11 mouse cellular contexts compared by ENCODE assay signal in genomic region chr5:73598943-73599695, GRCm38 (mm10). TPM values are rescaled to one million over a fixed set of nuclear protein-coding genes. Genes with fewer than 3 reads are reported as not detected.
A peak's percentile ranks its signal among the peaks of the same experiment; 100 is the strongest.
DNase-seq lines count a peak whose midpoint lies in the region; ATAC-seq lines count a peak whose summit lies in the region.
"Had no signal": no experiment of that assay in that cellular context is flagged by ENCODE, and none has a peak within 500 bp of the region (broad histone marks: within the 10 kb centered on the region; RNA-seq: fewer than 3 reads in every experiment).

No protein-coding gene starts in this region.

- no peaks in the 10 kb centered on the region for H3K9me3 ChIP-seq in hindbrain, embryonic 11.5 days (ENCODE audit: control insufficient read depth, low read length)
- no peaks in the 10 kb centered on the region for H3K9me3 ChIP-seq in neural tube, embryonic 15.5 days (replicated peaks)

- DNase-seq in adrenal gland, adult (ENCODE audit: inconsistent age in 2 of 2, low spot score in 1 of 2): peak; percentile 42 to 60
- DNase-seq in adrenal gland, postnatal 4 days (ENCODE audit: low spot score in 2 of 2): no peak
- peak; percentile 47 to 62 for DNase-seq in right cerebral cortex, postnatal 10 days (ENCODE audit: low spot score in 2 of 2)
- no peak for DNase-seq in right cerebral cortex, adult 2 months (ENCODE audit: low spot score in 2 of 2)
- peak; percentile 36 for DNase-seq in hindbrain, embryonic 11.5 days (ENCODE audit: low spot score)
- no peak for DNase-seq in thymus, adult 18-20 months
- no peak for DNase-seq in spleen, adult 12 weeks (ENCODE audit: low spot score)

- H3K27ac ChIP-seq in hindbrain, embryonic 11.5 days (ENCODE audit: low read depth, low read length): no peak overlapping the region
- no peak overlapping the region for H3K27ac ChIP-seq in neural tube, embryonic 15.5 days (replicated peaks)
- H3K27ac ChIP-seq: kidney, postnatal 0 days; macrophage had no signal

- peak; percentile 92 for ATAC-seq in hindbrain, embryonic 11.5 days (ENCODE audit: low FRiP score)
- ATAC-seq in neural tube, embryonic 15.5 days (ENCODE audit: low FRiP score): peak; percentile 54; the same call in 1 of the 2 replicates

- H3K27me3 ChIP-seq in hindbrain, embryonic 11.5 days (ENCODE audit: control insufficient read depth, insufficient read depth, low read length): no peaks in the 10 kb centered on the region
- no peaks in the 10 kb centered on the region for H3K27me3 ChIP-seq in neural tube, embryonic 15.5 days (replicated peaks)

- WGBS in hindbrain, embryonic 11.5 days: 60% methylated on average over 5 of the region's 5 CpGs
- 58% methylated on average over 5 of the region's 5 CpGs for WGBS in neural tube, embryonic 15.5 days

- H3K4me3 ChIP-seq in hindbrain, embryonic 11.5 days (ENCODE audit: low read depth, low read length): no peak overlapping the region
- H3K4me3 ChIP-seq in neural tube, embryonic 15.5 days (replicated peaks): no peak overlapping the region

- H3K4me1 ChIP-seq in hindbrain, embryonic 11.5 days (replicated peaks; ENCODE audit: control insufficient read depth, insufficient read depth, low read length): peaks cover 2% of the 10 kb centered on the region
- peaks cover 10% of the 10 kb centered on the region for H3K4me1 ChIP-seq in neural tube, embryonic 15.5 days

- H3K9ac ChIP-seq in hindbrain, embryonic 11.5 days (ENCODE audit: low read depth, low read length): no peak overlapping the region
- no peak overlapping the region for H3K9ac ChIP-seq in neural tube, embryonic 15.5 days (replicated peaks)

- no peak overlapping the region for H3K4me2 ChIP-seq in hindbrain, embryonic 11.5 days (replicated peaks; ENCODE audit: low read depth, low read length)
- no peak overlapping the region for H3K4me2 ChIP-seq in neural tube, embryonic 15.5 days

- no peaks in the 10 kb centered on the region for H3K36me3 ChIP-seq in hindbrain, embryonic 11.5 days (ENCODE audit: control insufficient read depth, insufficient read depth, low read length)
- no peaks in the 10 kb centered on the region for H3K36me3 ChIP-seq in neural tube, embryonic 15.5 days

RNA-seq across cellular contexts. Expression of gene Lrrc66, which starts 33.2 kb away (rescaled TPM):
- under 1 TPM in 1 of 2 experiments, not detected in 1; 0.53 TPM for total RNA-seq in adrenal gland, postnatal 4 days (2021)
- polyA plus RNA-seq in hindbrain, embryonic 11.5 days (2014; fragmentation: Nextera tagmentation; extraction: Ambion mirVana): 0.15 TPM in 1 of 2 replicates, not detected in the other
- 0.04 and 0.61 TPM in 2 replicates for polyA plus RNA-seq in neural tube, embryonic 15.5 days (2015; fragmentation: Nextera tagmentation; extraction: Ambion mirVana)
- polyA plus RNA-seq: limb, embryonic 11.5 days had no signal

RNA-seq across cellular contexts. Expression of gene Sgcb, which starts 48.5 kb away (rescaled TPM):
- total RNA-seq in adrenal gland, postnatal 4 days (2021): 10 to 100 TPM; 26.8 to 29.7 TPM
- 24.6 and 26.3 TPM in 2 replicates for polyA plus RNA-seq in hindbrain, embryonic 11.5 days (2014; fragmentation: Nextera tagmentation; extraction: Ambion mirVana)
- polyA plus RNA-seq in neural tube, embryonic 15.5 days (2015; fragmentation: Nextera tagmentation; extraction: Ambion mirVana): 51.5 and 55.5 TPM in 2 replicates

RNA-seq across cellular contexts. Expression of gene Spata18, which starts 52.1 kb away (rescaled TPM):
- under 1 TPM; 0.25 to 0.28 TPM for total RNA-seq in adrenal gland, postnatal 4 days (2021)
- polyA plus RNA-seq in hindbrain, embryonic 11.5 days (2014; fragmentation: Nextera tagmentation; extraction: Ambion mirVana): 1.0 and 1.9 TPM in 2 replicates
- polyA plus RNA-seq in neural tube, embryonic 15.5 days (2015; fragmentation: Nextera tagmentation; extraction: Ambion mirVana): 0.14 TPM in 2 replicates
- polyA plus RNA-seq: macrophage had no signal

Comparison
In these comparisons a context has a peak if more than half of its experiments do, and no peak if none do; other contexts are left out.
1. DNase-seq: peak in adrenal gland, adult (2 of 2), right cerebral cortex, postnatal 10 days (2 of 2) and hindbrain, embryonic 11.5 days (single experiment); none in adrenal gland, postnatal 4 days (0 of 2), right cerebral cortex, adult 2 months (0 of 2), thymus, adult 18-20 months (0 of 2) and spleen, adult 12 weeks (single experiment).